8 mouse cellular contexts compared by ENCODE assay signal in genomic region chrX:69361055-69361558, GRCm38 (mm10). TPM values are rescaled to one million over a fixed set of nuclear protein-coding genes. Genes with fewer than 3 reads are reported as not detected.
DNase-seq lines count a peak whose midpoint lies in the region; ATAC-seq and TF ChIP-seq lines count a peak whose summit lies in the region.

No protein-coding gene starts in this region.

- H3K36me3 ChIP-seq in kidney, embryonic 16.5 days (ENCODE audit: insufficient read depth, low read length) = no peaks in the 10 kb centered on the region
- H3K36me3 ChIP-seq in hindbrain, embryonic 11.5 days (ENCODE audit: control insufficient read depth, insufficient read depth, low read length) = no peaks in the 10 kb centered on the region
- no peaks in the 10 kb centered on the region for H3K36me3 ChIP-seq in midbrain, embryonic 12.5 days
- H3K36me3 ChIP-seq in thymus, adult 2 months (ENCODE audit: control insufficient read depth, insufficient read depth, low read length) = no peaks in the 10 kb centered on the region

- H3K9me3 ChIP-seq in kidney, embryonic 16.5 days (ENCODE audit: low read length) = no peaks in the 10 kb centered on the region
- H3K9me3 ChIP-seq in hindbrain, embryonic 11.5 days (ENCODE audit: control insufficient read depth, low read length) = no peaks in the 10 kb centered on the region
- H3K9me3 ChIP-seq in midbrain, embryonic 12.5 days = no peaks in the 10 kb centered on the region

- peaks cover 26% of the 10 kb centered on the region; the same call in 1 of the 2 replicates for H3K27me3 ChIP-seq in kidney, embryonic 16.5 days (ENCODE audit: insufficient read depth, low read length)
- no peaks in the 10 kb centered on the region for H3K27me3 ChIP-seq in hindbrain, embryonic 11.5 days (ENCODE audit: control insufficient read depth, insufficient read depth, low read length)
- no peaks in the 10 kb centered on the region; the same call in 1 of the 2 replicates for H3K27me3 ChIP-seq in midbrain, embryonic 12.5 days
- H3K27me3 ChIP-seq in thymus, adult 2 months (ENCODE audit: control insufficient read depth, insufficient read depth, low read length) = peaks cover 4% of the 10 kb centered on the region; the same call in 1 of the 2 replicates

- H3K4me3 ChIP-seq in kidney, embryonic 16.5 days (ENCODE audit: low read length) = peak overlapping the region; percentile 53
- H3K4me3 ChIP-seq in cortical plate, adult 2 months (ENCODE audit: insufficient read depth, low read length) = peak overlapping the region; percentile 88
- peak overlapping the region; percentile 57 for H3K4me3 ChIP-seq in hindbrain, embryonic 11.5 days (ENCODE audit: low read depth, low read length)
- peak overlapping the region; percentile 63 for H3K4me3 ChIP-seq in midbrain, embryonic 12.5 days
- no peak overlapping the region for H3K4me3 ChIP-seq in thymus, adult 2 months (ENCODE audit: control insufficient read depth, insufficient read depth, low read length)

- ATAC-seq in kidney, embryonic 16.5 days (ENCODE audit: low FRiP score, low TSS enrichment) = no peak
- no peak for ATAC-seq in hindbrain, embryonic 11.5 days (ENCODE audit: low FRiP score)
- ATAC-seq in midbrain, embryonic 12.5 days (ENCODE audit: low FRiP score, low read depth) = no peak

- 12% methylated on average over 10 of the region's 10 CpGs for WGBS in kidney, embryonic 16.5 days
- WGBS in hindbrain, embryonic 11.5 days = 6% methylated on average over 10 of the region's 10 CpGs
- 22% methylated on average over 10 of the region's 10 CpGs for WGBS in midbrain, embryonic 12.5 days
- WGBS in thymus, adult 2 months = 6% methylated on average over 10 of the region's 10 CpGs

- H3K9ac ChIP-seq in kidney, embryonic 16.5 days (replicated peaks; ENCODE audit: low read length) = peak overlapping the region; percentile 53; the same call in 1 of the 2 replicates
- peak overlapping the region; percentile 72 for H3K9ac ChIP-seq in hindbrain, embryonic 11.5 days (ENCODE audit: low read depth, low read length)
- peak overlapping the region; percentile 77 for H3K9ac ChIP-seq in midbrain, embryonic 12.5 days (replicated peaks)

- peak overlapping the region; percentile 54 for H3K4me2 ChIP-seq in kidney, embryonic 16.5 days (replicated peaks; ENCODE audit: low read depth, low read length)
- H3K4me2 ChIP-seq in hindbrain, embryonic 11.5 days (replicated peaks; ENCODE audit: low read depth, low read length) = peak overlapping the region; percentile 55
- peak overlapping the region; percentile 68 for H3K4me2 ChIP-seq in midbrain, embryonic 12.5 days (replicated peaks)

- H3K27ac ChIP-seq in kidney, embryonic 16.5 days (ENCODE audit: low read length) = no peak overlapping the region
- no peak overlapping the region for H3K27ac ChIP-seq in cortical plate, adult 2 months (ENCODE audit: insufficient read depth, low read length)
- no peak overlapping the region for H3K27ac ChIP-seq in hindbrain, embryonic 11.5 days (ENCODE audit: low read depth, low read length)
- H3K27ac ChIP-seq in midbrain, embryonic 12.5 days (replicated peaks) = peak overlapping the region; percentile 69
- H3K27ac ChIP-seq in thymus, adult 2 months (ENCODE audit: control insufficient read depth, insufficient read depth, low read length) = no peak overlapping the region

- peaks cover 7% of the 10 kb centered on the region; the same call in 1 of the 2 replicates for H3K4me1 ChIP-seq in kidney, embryonic 16.5 days (ENCODE audit: insufficient read depth, low read length)
- H3K4me1 ChIP-seq in cortical plate, adult 2 months (ENCODE audit: control insufficient read depth, insufficient read depth, low read length) = no peaks in the 10 kb centered on the region
- H3K4me1 ChIP-seq in hindbrain, embryonic 11.5 days (replicated peaks; ENCODE audit: control insufficient read depth, insufficient read depth, low read length) = no peaks in the 10 kb centered on the region
- H3K4me1 ChIP-seq in midbrain, embryonic 12.5 days = peaks cover 4% of the 10 kb centered on the region; the same call in 1 of the 2 replicates
- no peaks in the 10 kb centered on the region for H3K4me1 ChIP-seq in thymus, adult 2 months (replicated peaks; ENCODE audit: control insufficient read depth, insufficient read depth, low read length)

- TF ChIP-seq POLR2A in cortical plate, adult 2 months (IDR thresholded peaks at IDR 0.05; ENCODE audit: extremely low read depth, insufficient read depth, low read length) = no peak
- TF ChIP-seq POLR2A in thymus, adult 2 months (IDR thresholded peaks at IDR 0.05; ENCODE audit: control insufficient read depth, extremely low read depth, insufficient read depth, low read length, poor library complexity) = no peak

- no peak for DNase-seq in kidney, adult 8-10 months
- no peak for DNase-seq in hindbrain, embryonic 11.5 days (ENCODE audit: low spot score)
- DNase-seq in T-cell, adult 2 months (ENCODE audit: low spot score) = no peak
- DNase-seq in thymus, postnatal 36 days = no peak
- DNase-seq in thymus, adult 2 months = no peak

- no peak for TF ChIP-seq CTCF in cortical plate, adult 2 months (IDR thresholded peaks at IDR 0.05; ENCODE audit: extremely low read depth, insufficient read depth, low read length)
- no peak for TF ChIP-seq CTCF in thymus, adult 2 months (IDR thresholded peaks at IDR 0.05; ENCODE audit: borderline replicate concordance, control insufficient read depth, extremely low read depth, insufficient read depth, low read length, poor library complexity)

RNA-seq across cellular contexts. Expression of gene Aff2, which starts 1.0 kb away (rescaled TPM):
- 0.91 and 1.1 TPM in 2 replicates for polyA plus RNA-seq in kidney, embryonic 16.5 days (2015; fragmentation: Nextera tagmentation; extraction: Ambion mirVana)
- 3.0 and 3.7 TPM in 2 replicates for polyA plus RNA-seq in cortical plate, adult 2 months (2012; rRNA removed)
- polyA plus RNA-seq in hindbrain, embryonic 11.5 days (2014; fragmentation: Nextera tagmentation; extraction: Ambion mirVana) = 10.4 and 15.0 TPM in 2 replicates
- polyA plus RNA-seq in midbrain, embryonic 12.5 days (2016; fragmentation: Nextera tagmentation; extraction: Ambion mirVana) = 8.7 and 9.1 TPM in 2 replicates
- polyA plus RNA-seq in thymus, adult 2 months (2012; rRNA removed) = 0.11 and 0.36 TPM in 2 replicates
